Mouse (Mus musculus) G1E (cell line): ENCODE data around the gene Pbx1.

ENCODE experiments used
- CTCF ChIP-seq: IDR thresholded peaks from 2 replicates; pipeline ENCODE4 v1.5.1; 2012; ENCODE audit warnings: low read depth, low read length, inconsistent platforms, mixed read lengths
- GATA1 ChIP-seq: IDR thresholded peaks from 2 replicates; pipeline ENCODE4 v1.6.1; 2012; ENCODE audit warnings: borderline replicate concordance, low read length, inconsistent platforms, mixed read lengths
- GATA2 ChIP-seq: IDR thresholded peaks from 2 replicates; pipeline ENCODE4 v1.6.1; 2012; ENCODE audit warnings: low read depth, low read length, inconsistent platforms, borderline replicate concordance
- POLR2AphosphoS5 ChIP-seq: IDR thresholded peaks from 2 replicates; pipeline ENCODE4 v1.6.1; 2012; ENCODE audit warnings: low read depth, low read length, inconsistent platforms; ENCODE audit not compliant: insufficient replicate concordance
- TAL1 ChIP-seq: conservative IDR thresholded peaks from 2 replicates; pipeline ENCODE4 v1.6.1; 2012; ENCODE audit warnings: low read depth, low read length, inconsistent platforms, mixed read lengths

- TF ChIP-seq GATA1 (no peak), CTCF (no peak), POLR2AphosphoS5 (no peak), TAL1 (no peak), GATA2 (no peak)
Measured at GRCm38 (mm10) chr1:168167781-168168180, 264.3 kb downstream of the Pbx1 start.
